Mouse (Mus musculus): ENCODE measurements around the gene Actl10. TPM values are rescaled to one million over a fixed set of nuclear protein-coding genes. Genes with fewer than 3 reads are reported as not detected.

The Actl10 gene
- total RNA-seq (2017), result 0.25 TPM in 1 of 2 replicates, not detected in the other

GRCm38 (mm10) chr2:154551476-154551875 is at the start of gene Actl10:
Actl10 (plus strand) TSS chr2:154551776.
- ATAC-seq (ENCODE audit: extremely low read depth, insufficient number of reproducible peaks, low FRiP score, poor library complexity, severe bottlenecking), result no peak

- no peak for ATAC-seq (ENCODE audit: extremely low read depth, insufficient number of reproducible peaks, low FRiP score, poor library complexity, severe bottlenecking)
Observed at GRCm38 (mm10) chr2:154507076-154507475, 44.5 kb upstream of the Actl10 start.

GRCm38 (mm10) chr2:154507566-154508283 is 43.9 kb upstream of the Actl10 start:
- no peak for ATAC-seq (ENCODE audit: extremely low read depth, insufficient number of reproducible peaks, low FRiP score, poor library complexity, severe bottlenecking)

- no peak for ATAC-seq (ENCODE audit: extremely low read depth, insufficient number of reproducible peaks, low FRiP score, poor library complexity, severe bottlenecking)
Observed at GRCm38 (mm10) chr2:154508450-154508849, 43.1 kb upstream of the Actl10 start.

GRCm38 (mm10) chr2:154510141-154510540 is 41.4 kb upstream of the Actl10 start:
- ATAC-seq (ENCODE audit: extremely low read depth, insufficient number of reproducible peaks, low FRiP score, poor library complexity, severe bottlenecking), result no peak

- no peak for ATAC-seq (ENCODE audit: extremely low read depth, insufficient number of reproducible peaks, low FRiP score, poor library complexity, severe bottlenecking)
Observed at GRCm38 (mm10) chr2:154516944-154517343, 34.6 kb upstream of the Actl10 start.

- no peak for ATAC-seq (ENCODE audit: extremely low read depth, insufficient number of reproducible peaks, low FRiP score, poor library complexity, severe bottlenecking)
Observed at GRCm38 (mm10) chr2:154517424-154517823, 34.2 kb upstream of the Actl10 start.

- no peak for ATAC-seq (ENCODE audit: extremely low read depth, insufficient number of reproducible peaks, low FRiP score, poor library complexity, severe bottlenecking)
Observed at GRCm38 (mm10) chr2:154521449-154521848, 30.1 kb upstream of the Actl10 start.

- no peak for ATAC-seq (ENCODE audit: extremely low read depth, insufficient number of reproducible peaks, low FRiP score, poor library complexity, severe bottlenecking)
Observed at GRCm38 (mm10) chr2:154522334-154522733, 29.2 kb upstream of the Actl10 start.

GRCm38 (mm10) chr2:154525285-154525684 is 26.3 kb upstream of the Actl10 start:
- ATAC-seq (ENCODE audit: extremely low read depth, insufficient number of reproducible peaks, low FRiP score, poor library complexity, severe bottlenecking), result no peak

GRCm38 (mm10) chr2:154526531-154526930 is 25.0 kb upstream of the Actl10 start:
- ATAC-seq (ENCODE audit: extremely low read depth, insufficient number of reproducible peaks, low FRiP score, poor library complexity, severe bottlenecking), result no peak

- no peak for ATAC-seq (ENCODE audit: extremely low read depth, insufficient number of reproducible peaks, low FRiP score, poor library complexity, severe bottlenecking)
Observed at GRCm38 (mm10) chr2:154532888-154533287, 18.7 kb upstream of the Actl10 start.

- no peak for ATAC-seq (ENCODE audit: extremely low read depth, insufficient number of reproducible peaks, low FRiP score, poor library complexity, severe bottlenecking)
Observed at GRCm38 (mm10) chr2:154534704-154535270, 16.8 kb upstream of the Actl10 start.

GRCm38 (mm10) chr2:154538310-154538709 is 13.3 kb upstream of the Actl10 start:
- ATAC-seq (ENCODE audit: extremely low read depth, insufficient number of reproducible peaks, low FRiP score, poor library complexity, severe bottlenecking), result no peak

GRCm38 (mm10) chr2:154538710-154539109 is 12.9 kb upstream of the Actl10 start:
- no peak for ATAC-seq (ENCODE audit: extremely low read depth, insufficient number of reproducible peaks, low FRiP score, poor library complexity, severe bottlenecking)

- ATAC-seq (ENCODE audit: extremely low read depth, insufficient number of reproducible peaks, low FRiP score, poor library complexity, severe bottlenecking), result no peak
Observed at GRCm38 (mm10) chr2:154539720-154540119, 11.9 kb upstream of the Actl10 start.

- no peak for ATAC-seq (ENCODE audit: extremely low read depth, insufficient number of reproducible peaks, low FRiP score, poor library complexity, severe bottlenecking)
Observed at GRCm38 (mm10) chr2:154541630-154542029, 9.9 kb upstream of the Actl10 start.

GRCm38 (mm10) chr2:154543567-154544347 is 7.8 kb upstream of the Actl10 start:
- no peak for ATAC-seq (ENCODE audit: extremely low read depth, insufficient number of reproducible peaks, low FRiP score, poor library complexity, severe bottlenecking)

GRCm38 (mm10) chr2:154546711-154547110 is 4.9 kb upstream of the Actl10 start, which contains the start of gene 1700003F12Rik:
1700003F12Rik (plus strand) TSS chr2:154547085.
- no peak for ATAC-seq (ENCODE audit: extremely low read depth, insufficient number of reproducible peaks, low FRiP score, poor library complexity, severe bottlenecking)

- no peak for ATAC-seq (ENCODE audit: extremely low read depth, insufficient number of reproducible peaks, low FRiP score, poor library complexity, severe bottlenecking)
Observed at GRCm38 (mm10) chr2:154548688-154549087, 2.9 kb upstream of the Actl10 start.
